Mouse (Mus musculus): ENCODE results near the gene Adgrl1.
"Not testable (repeated sequence)": the region's sequence is repeated elsewhere in the genome, so short reads cannot be mapped to it uniquely, and the experiment has no call there.

The Adgrl1 gene

DNA sequence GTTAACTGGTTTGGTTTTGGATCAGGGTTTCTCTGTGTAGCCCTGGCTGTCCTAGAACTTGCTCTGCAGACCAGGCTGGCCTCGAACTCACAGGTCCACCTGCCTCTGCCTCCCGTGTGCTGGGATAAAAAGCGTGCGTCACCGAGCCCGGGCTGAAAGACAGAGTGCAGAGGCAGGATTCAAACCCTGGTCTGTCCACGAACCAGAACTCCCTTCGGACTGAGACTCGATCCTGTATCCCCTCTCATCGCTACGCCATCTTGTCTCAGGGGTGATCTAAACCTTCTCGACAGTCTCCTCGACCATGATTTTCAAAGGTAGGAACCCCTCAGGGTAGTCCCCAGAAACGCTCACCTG, 54.8 kb downstream of the Adgrl1 start:
- DNase-seq (ENCODE audit: extremely low read depth, low read depth, low spot score): no peak

- peak; percentile 98 for DNase-seq (ENCODE audit: extremely low read depth, low read depth, low spot score)
Observed at GRCm38 (mm10) chr8:83955106-83955957, 55.4 kb downstream of the Adgrl1 start, which contains the start of the genes Gm10644 and Asf1b. Gene Gm10644, minus strand, starts transcription at chr8:83955205. Gene Asf1b, plus strand, starts transcription at chr8:83955507.

DNA sequence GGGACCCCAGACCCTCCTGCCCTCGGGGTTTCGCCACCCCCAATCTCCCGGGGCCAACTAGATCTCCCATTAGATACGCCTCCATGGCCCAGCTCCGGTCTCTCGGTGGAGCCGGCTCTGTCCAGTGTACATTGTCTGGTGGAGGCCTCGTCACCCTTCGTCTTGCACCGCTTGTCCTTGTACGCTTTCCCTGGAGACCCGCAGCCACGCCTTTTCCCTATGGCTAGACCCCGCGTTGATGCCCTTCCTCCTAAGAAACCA, 56.0 kb downstream of the Adgrl1 start:
- no peak for DNase-seq (ENCODE audit: extremely low read depth, low read depth, low spot score)

GRCm38 (mm10) chr8:83956789-83957188, 56.9 kb downstream of the Adgrl1 start:
- no peak for DNase-seq (ENCODE audit: extremely low read depth, low read depth, low spot score)

GRCm38 (mm10) chr8:83964015-83964765, 64.3 kb downstream of the Adgrl1 start:
- DNase-seq (ENCODE audit: extremely low read depth, low read depth, low spot score): peak; percentile 85

DNA sequence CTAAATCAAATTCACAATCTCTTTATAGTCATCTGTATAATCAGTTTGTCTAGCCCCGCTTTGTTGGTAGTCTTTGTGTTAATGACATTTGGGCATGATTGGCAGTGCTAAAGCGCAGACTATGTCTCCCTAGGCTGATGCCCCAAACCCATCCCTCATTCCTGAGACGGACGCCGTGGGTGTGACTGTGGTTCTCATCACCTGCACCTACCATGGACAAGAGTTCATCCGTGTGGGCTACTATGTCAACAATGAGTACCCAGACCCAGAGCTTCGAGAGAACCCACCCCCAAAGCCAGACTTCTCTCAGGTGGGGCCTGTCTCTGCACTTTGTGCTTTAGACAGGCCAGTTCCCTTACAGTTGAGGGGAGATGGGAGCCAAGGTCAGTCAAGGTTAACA, 67.8 kb downstream of the Adgrl1 start:
- DNase-seq (ENCODE audit: extremely low read depth, low read depth, low spot score): no peak

DNA sequence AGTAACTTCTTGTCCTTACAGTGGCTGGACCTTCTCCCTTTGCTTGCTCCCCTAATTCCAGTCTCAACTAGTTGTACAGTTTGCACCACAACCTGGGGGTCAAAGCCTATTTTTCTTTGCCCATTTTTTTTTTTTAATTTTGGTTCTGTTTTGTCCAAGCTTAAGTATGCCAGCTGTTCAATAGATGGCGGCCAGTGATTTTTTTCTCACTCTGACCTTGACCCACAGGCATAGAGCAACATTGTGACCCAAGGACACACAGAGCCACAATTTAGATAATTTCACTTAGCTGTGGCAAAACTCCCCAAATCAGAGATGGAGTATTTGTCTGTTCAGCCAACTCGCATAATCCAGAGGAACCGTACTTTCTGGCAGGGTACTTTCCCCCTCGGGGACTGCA, 71.2 kb downstream of the Adgrl1 start:
- no peak for DNase-seq (ENCODE audit: extremely low read depth, low read depth, low spot score)

GRCm38 (mm10) chr8:83971661-83972060, 71.8 kb downstream of the Adgrl1 start:
- DNase-seq (ENCODE audit: extremely low read depth, low read depth, low spot score): no peak

DNA sequence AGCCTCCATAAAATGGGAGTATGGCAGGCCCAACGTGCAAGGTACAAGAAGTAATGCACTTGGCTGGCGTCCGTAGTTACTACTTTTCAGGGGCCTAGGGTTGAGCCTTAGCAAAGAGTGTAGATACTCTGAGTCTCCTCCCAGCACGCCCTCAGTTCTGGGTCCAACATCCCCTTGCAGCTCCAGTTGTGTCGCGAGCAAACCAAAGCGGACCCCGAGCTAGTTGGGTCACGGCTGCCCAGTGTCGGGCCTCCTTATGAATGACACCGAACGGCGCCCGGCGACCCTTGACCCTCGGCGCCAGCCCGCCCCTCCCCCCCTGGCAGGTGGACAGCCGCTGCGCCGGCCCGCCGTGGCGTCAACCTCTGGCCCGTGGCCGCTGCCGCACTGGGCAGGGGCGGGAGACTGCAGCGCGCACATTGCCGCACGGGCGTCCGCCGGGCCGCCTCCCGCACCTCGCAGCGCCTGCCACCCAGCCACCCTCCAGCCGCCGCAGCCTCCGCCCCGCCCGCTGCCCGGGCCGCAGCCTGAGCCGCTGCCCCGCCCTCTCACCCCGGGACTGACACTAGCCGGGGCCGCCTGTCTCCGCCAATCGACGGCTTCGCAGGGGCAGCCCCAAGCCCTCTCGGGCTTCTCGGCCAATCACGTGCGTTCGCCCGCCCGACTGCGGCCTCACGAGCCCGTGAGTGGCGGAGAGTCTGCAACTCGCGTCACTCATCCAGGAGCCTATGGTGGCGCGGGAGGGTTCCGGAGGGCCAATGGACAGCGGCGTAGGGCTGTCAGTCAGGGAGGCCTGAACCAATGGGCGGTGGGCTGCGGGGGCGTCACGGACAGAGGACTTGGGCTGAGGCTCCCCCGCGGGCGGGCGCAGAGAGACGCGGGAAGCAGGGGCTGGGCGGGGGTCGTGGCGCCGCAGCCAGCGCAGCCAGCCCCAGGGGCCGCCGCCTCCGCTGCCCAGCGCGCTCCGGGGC, 72.5 kb downstream of the Adgrl1 start, which contains the start of gene Prkaca:
Prkaca (plus strand) TSS at position 844 of the 971 bp plus-strand sequence.
- peak; percentile 86 for DNase-seq (ENCODE audit: extremely low read depth, low read depth, low spot score)

- DNase-seq (ENCODE audit: extremely low read depth, low read depth, low spot score): no peak
Observed at GRCm38 (mm10) chr8:83973161-83974031, 73.5 kb downstream of the Adgrl1 start.

DNA sequence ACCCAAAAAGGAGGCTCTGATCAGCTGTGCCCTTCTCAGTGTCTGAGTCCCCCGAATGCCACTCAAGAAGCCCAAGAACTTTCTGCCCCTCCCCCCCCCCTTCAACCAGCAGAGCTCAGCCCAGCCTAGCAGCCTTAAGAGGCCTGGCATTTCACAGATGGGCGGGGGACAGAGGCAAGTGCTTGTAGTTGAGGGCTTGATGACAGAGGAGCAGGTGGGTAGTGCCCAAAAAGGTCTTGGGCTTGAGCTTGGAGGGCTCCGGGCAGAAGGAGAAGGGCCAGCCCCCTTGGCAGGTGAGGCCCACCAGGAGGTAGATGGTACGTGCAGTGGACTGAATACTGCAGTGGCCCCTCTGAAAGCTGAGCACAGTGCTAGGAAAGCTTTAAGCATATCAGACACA, 74.6 kb downstream of the Adgrl1 start:
- no peak for DNase-seq (ENCODE audit: extremely low read depth, low read depth, low spot score)

- no peak for DNase-seq (ENCODE audit: extremely low read depth, low read depth, low spot score)
Observed at GRCm38 (mm10) chr8:83976101-83976630, 76.3 kb downstream of the Adgrl1 start.

DNA sequence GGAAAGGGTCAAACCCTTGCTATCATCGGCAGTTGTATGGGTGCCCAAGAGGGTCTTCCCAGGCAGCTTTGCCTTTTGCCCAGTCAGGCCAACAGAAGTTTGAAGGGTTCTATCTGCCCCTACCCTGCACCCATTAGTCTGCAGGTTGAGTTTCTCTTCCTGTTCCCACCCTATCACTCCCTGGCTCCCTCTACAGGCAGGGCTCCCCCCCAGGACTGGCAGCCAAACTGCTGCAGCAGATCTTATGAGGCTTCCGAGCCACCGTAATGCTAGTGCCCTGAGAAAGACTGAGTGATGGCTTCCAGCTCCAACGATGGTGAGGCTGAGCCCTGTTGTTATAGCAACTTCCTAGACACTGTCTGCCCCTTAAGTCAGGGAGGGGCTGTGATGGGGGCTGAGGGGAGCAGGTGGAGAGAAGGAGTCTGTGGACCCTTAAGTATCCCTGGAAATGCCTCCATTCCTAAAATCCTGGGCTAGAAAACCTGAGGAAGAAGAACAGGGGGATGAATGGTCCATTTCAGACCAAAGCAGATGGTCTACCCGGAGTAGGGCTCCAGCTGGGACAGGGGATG, 77.0 kb downstream of the Adgrl1 start:
- no peak for DNase-seq (ENCODE audit: extremely low read depth, low read depth, low spot score)

DNA sequence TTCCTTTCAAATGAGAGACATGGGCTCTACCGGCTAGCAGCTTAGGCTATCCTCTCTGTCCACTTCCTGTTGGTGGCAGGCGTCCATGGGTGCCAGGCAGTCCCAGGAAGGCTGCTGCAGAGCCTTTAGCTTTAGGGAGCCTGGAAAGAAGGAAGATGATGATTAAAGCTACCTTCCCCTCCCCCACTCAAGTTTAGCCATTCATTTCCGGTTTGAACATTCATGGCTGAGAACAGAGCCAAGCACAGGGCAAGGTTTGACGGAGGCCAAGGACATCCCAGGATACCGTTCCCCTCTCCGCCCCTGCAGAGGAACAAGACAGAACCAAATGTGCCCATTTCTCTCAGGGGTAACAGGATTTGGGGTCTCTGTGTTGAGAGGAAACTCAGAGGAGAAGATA, 77.7 kb downstream of the Adgrl1 start:
- DNase-seq (ENCODE audit: extremely low read depth, low read depth, low spot score): no peak

DNA sequence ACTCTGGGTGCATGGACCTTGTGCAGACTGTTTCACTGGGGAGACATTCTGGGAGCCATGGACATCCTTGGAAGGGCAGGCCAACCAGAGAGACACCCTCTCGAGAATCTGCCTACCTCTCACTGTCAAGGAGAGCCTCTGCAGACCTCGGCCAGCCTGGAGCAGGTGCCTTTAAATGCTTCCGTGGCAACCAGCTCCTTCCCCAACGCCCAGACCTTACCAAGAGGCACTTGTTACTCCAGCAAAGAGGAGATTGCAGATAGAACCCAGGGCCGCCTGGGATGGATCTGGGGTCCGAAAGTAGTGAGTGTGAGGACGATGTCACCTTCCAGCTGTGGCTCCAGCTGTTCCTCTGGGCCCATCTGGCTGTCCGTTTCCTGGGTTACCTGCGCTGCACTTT, 78.3 kb downstream of the Adgrl1 start:
- DNase-seq (ENCODE audit: extremely low read depth, low read depth, low spot score): no peak

DNA sequence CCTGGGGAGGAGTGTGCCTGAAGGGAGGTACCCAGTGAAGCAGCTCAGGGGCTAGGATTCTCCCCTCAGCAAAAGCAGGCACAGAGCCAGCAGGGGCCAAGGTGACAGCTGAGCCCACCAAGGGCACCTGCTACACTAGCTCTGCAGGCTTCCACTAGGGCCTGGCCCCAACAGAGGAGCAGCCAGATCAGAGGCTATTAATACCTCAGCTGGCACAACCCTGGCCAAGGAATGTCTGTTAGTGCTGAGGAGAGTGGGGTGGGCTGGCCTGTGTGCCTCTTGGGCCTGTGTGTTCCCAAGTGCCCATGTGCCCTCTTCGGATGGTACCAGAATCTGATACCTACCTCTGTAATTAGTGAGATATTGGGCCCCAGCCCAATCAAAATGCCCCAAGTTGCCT, 80.3 kb downstream of the Adgrl1 start:
- no peak for DNase-seq (ENCODE audit: extremely low read depth, low read depth, low spot score)

DNA sequence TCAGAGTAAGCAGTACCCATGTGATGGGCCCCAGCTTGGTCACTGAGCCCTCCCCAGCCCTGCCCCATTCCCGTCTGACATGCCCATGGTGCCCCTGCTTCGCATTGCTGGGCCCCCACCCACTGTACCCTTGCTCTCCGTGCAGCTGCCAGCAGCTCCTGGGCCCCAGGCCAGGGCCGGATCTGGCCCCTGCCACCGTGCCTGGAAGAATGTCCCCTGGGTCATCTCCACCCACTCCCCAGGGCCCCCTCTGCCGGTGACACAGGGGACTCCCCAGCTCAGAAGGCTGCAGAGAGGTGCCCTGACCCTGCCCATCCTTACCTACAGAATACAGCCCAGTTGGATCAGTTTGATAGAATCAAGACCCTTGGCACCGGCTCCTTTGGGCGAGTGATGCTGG, 80.9 kb downstream of the Adgrl1 start:
- no peak for DNase-seq (ENCODE audit: extremely low read depth, low read depth, low spot score)

- no peak for DNase-seq (ENCODE audit: extremely low read depth, low read depth, low spot score)
Observed at GRCm38 (mm10) chr8:83981533-83981932, 81.6 kb downstream of the Adgrl1 start.

DNA sequence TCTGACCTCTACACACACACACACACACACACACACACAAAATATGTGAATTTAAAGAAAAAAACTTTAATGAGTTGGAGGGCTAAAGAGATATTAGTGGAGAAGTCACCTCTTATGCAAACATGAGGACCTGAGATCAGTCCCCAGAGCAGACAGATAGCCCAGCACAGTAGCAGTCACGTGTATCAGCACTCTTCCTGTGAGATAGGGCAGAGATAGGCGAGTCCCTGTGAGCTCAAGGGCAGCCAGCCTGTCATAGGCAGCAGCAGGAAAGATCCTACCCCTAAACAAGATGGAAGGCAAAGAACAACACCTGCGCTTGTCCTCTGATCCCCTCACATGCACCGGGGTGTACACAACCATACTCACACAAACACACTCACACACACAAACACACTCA, 82.5 kb downstream of the Adgrl1 start:
- no peak for DNase-seq (ENCODE audit: extremely low read depth, low read depth, low spot score)

- not testable (repeated sequence) for DNase-seq (ENCODE audit: extremely low read depth, low read depth, low spot score)
Observed at GRCm38 (mm10) chr8:83983222-83983621, 83.3 kb downstream of the Adgrl1 start.
